Mouse (Mus musculus) G1E (cell line): ENCODE data around the gene Kmt2b. TPM values are rescaled to one million over a fixed set of nuclear protein-coding genes. Genes with fewer than 3 reads are reported as not detected.

Experiments
- ATAC-seq: 2 replicates; pipeline ENCODE4 v1.8.0; 2016; ENCODE audit warnings: mild to moderate bottlenecking; ENCODE audit not compliant: insufficient number of reproducible peaks, poor library complexity, low FRiP score, severe bottlenecking; ENCODE audit errors: extremely low read depth
- DNase-seq: peaks from one replicate; pipeline ENCODE4 v3.0.0; 2012; ENCODE audit warnings: low spot score
- H3K27me3 ChIP-seq: 2 replicates; pipeline ENCODE4 v1.6.1; 2012; ENCODE audit warnings: mild to moderate bottlenecking, low read length, inconsistent platforms; ENCODE audit not compliant: insufficient read depth
- H3K36me3 ChIP-seq: replicated peaks from 2 replicates; pipeline ENCODE3; 2012; ENCODE audit warnings: mild to moderate bottlenecking, inconsistent platforms
- H3K4me1 ChIP-seq: 2 replicates; pipeline ENCODE4 v1.6.1; 2012; ENCODE audit warnings: low read depth, low read length, inconsistent platforms, mixed read lengths; ENCODE audit not compliant: insufficient read depth
- H3K4me3 ChIP-seq: 2 replicates; pipeline ENCODE4 v1.5.1; 2012; ENCODE audit warnings: low read depth, mild to moderate bottlenecking, inconsistent platforms, low read length, moderate library complexity, mixed read lengths
- H3K9me3 ChIP-seq: replicated peaks from 2 replicates; pipeline ENCODE4 v1.6.1; 2012; ENCODE audit warnings: inconsistent platforms
- CTCF ChIP-seq: IDR thresholded peaks from 2 replicates; pipeline ENCODE4 v1.5.1; 2012; ENCODE audit warnings: low read depth, low read length, inconsistent platforms, mixed read lengths
- GATA1 ChIP-seq: IDR thresholded peaks from 2 replicates; pipeline ENCODE4 v1.6.1; 2012; ENCODE audit warnings: borderline replicate concordance, low read length, inconsistent platforms, mixed read lengths
- GATA2 ChIP-seq: IDR thresholded peaks from 2 replicates; pipeline ENCODE4 v1.6.1; 2012; ENCODE audit warnings: low read depth, low read length, inconsistent platforms, borderline replicate concordance
- POLR2AphosphoS5 ChIP-seq: IDR thresholded peaks from 2 replicates; pipeline ENCODE4 v1.6.1; 2012; ENCODE audit warnings: low read depth, low read length, inconsistent platforms; ENCODE audit not compliant: insufficient replicate concordance
- TAL1 ChIP-seq: conservative IDR thresholded peaks from 2 replicates; pipeline ENCODE4 v1.6.1; 2012; ENCODE audit warnings: low read depth, low read length, inconsistent platforms, mixed read lengths
- polyA plus RNA-seq: library from polyadenylated mRNA; stranded (reverse); fragments of >175 nt; gene quantifications from 2 replicates; pipeline ENCODE4 v1.2.3, GENCODE M21; 2012
- total RNA-seq, 2 experiments: library from RNA; stranded (forward) in 1 of 2; stranded (reverse) in 1 of 2; fragments of 200-1000 nt in 1 of 2; fragments of >200 nt in 1 of 2; fragmentation: Nextera tagmentation in 1 of 2; gene quantifications; 2 replicates each; pipeline ENCODE4 v1.2.3; 2014 to 2017

Gene Kmt2b
- total and polyA plus RNA-seq, 3 experiments, result 9.2 to 142 (median 97.4) TPM

GRCm38 (mm10) chr7:30522871-30523270 is 65.7 kb downstream of the Kmt2b start:
- TF ChIP-seq POLR2AphosphoS5, result no peak
- no peak for TF ChIP-seq GATA2
- TF ChIP-seq GATA1, result no peak
- TF ChIP-seq CTCF, result no peak
- no peak for TF ChIP-seq TAL1
- Histone ChIP-seq H3K27me3 (peaks cover 24% of the 10 kb centered on the region), H3K4me1 (peaks cover 3% of the 10 kb centered on the region; the same call in 1 of the 2 replicates), H3K9me3 (no peaks in the 10 kb centered on the region), H3K36me3 (peaks cover 54% of the 10 kb centered on the region), H3K4me3 (no peak overlapping the region)
- ATAC-seq (no peak), DNase-seq (no peak)

- H3K4me1 ChIP-seq, result peaks cover 2% of the 10 kb centered on the region; the same call in 1 of the 2 replicates
Measured at GRCm38 (mm10) chr7:30520856-30521255, 67.7 kb downstream of the Kmt2b start.

GRCm38 (mm10) chr7:30520396-30520795 is 68.1 kb downstream of the Kmt2b start:
- TF ChIP-seq CTCF, result no peak
- no peak for TF ChIP-seq POLR2AphosphoS5
- TF ChIP-seq GATA2, result no peak
- TF ChIP-seq GATA1, result no peak
- TF ChIP-seq TAL1, result no peak
- Histone ChIP-seq H3K4me1 (no peaks in the 10 kb centered on the region), H3K27me3 (peaks cover 30% of the 10 kb centered on the region), H3K36me3 (peaks cover 29% of the 10 kb centered on the region), H3K4me3 (no peak overlapping the region), H3K9me3 (no peaks in the 10 kb centered on the region)
- DNase-seq (no peak), ATAC-seq (no peak)

More at GRCm38 (mm10) chr7:30520856-30521255, 67.7 kb downstream of the Kmt2b start:
- H3K4me3 ChIP-seq, result no peak overlapping the region
- peaks cover 26% of the 10 kb centered on the region for H3K27me3 ChIP-seq
- DNase-seq, result no peak
- no peak for ATAC-seq
- H3K9me3 ChIP-seq, result no peaks in the 10 kb centered on the region
- TF ChIP-seq TAL1, result no peak
- TF ChIP-seq GATA1, result no peak
- TF ChIP-seq CTCF, result no peak
- no peak for TF ChIP-seq GATA2
- no peak for TF ChIP-seq POLR2AphosphoS5
- H3K36me3 ChIP-seq, result peaks cover 34% of the 10 kb centered on the region

Other genes starting within 250 kb of the Kmt2b start
Only the 20 nearest of the 31 such genes appear.
- not detected in 2 replicates for gene Kirrel2, start 131.0 kb downstream of the Kmt2b start, total RNA-seq (2014; fragmentation: Nextera tagmentation)
- 0.35 TPM in 1 of 2 replicates, not detected in the other for gene Kirrel2, start 131.0 kb downstream of the Kmt2b start, total RNA-seq (2017)
- gene Kirrel2, start 131.0 kb downstream of the Kmt2b start, polyA plus RNA-seq, result not detected in 2 replicates
- not detected in 2 replicates for gene Nphs1, start 130.4 kb downstream of the Kmt2b start, total RNA-seq (2014; fragmentation: Nextera tagmentation)
- 0.11 TPM in 1 of 2 replicates, not detected in the other for gene Nphs1, start 130.4 kb downstream of the Kmt2b start, total RNA-seq (2017)
- gene Nphs1, start 130.4 kb downstream of the Kmt2b start, polyA plus RNA-seq, result not detected in 2 replicates
- gene Prodh2, start 95.1 kb downstream of the Kmt2b start, total RNA-seq (2014; fragmentation: Nextera tagmentation), result not detected in 2 replicates
- gene Prodh2, start 95.1 kb downstream of the Kmt2b start, total RNA-seq (2017), result not detected in 2 replicates
- not detected in 2 replicates for gene Prodh2, start 95.1 kb downstream of the Kmt2b start, polyA plus RNA-seq
- gene Arhgap33, start 53.7 kb downstream of the Kmt2b start, total RNA-seq (2014; fragmentation: Nextera tagmentation), result 13.3 and 16.5 TPM in 2 replicates
- 5.0 and 5.3 TPM in 2 replicates for gene Arhgap33, start 53.7 kb downstream of the Kmt2b start, total RNA-seq (2017)
- gene Arhgap33, start 53.7 kb downstream of the Kmt2b start, polyA plus RNA-seq, result 40.3 and 51.4 TPM in 2 replicates
- gene Hspb6, start 36.5 kb downstream of the Kmt2b start, total RNA-seq (2014; fragmentation: Nextera tagmentation), result 27.1 and 32.8 TPM in 2 replicates
- 3.9 and 4.9 TPM in 2 replicates for gene Hspb6, start 36.5 kb downstream of the Kmt2b start, total RNA-seq (2017)
- gene Hspb6, start 36.5 kb downstream of the Kmt2b start, polyA plus RNA-seq, result 11.2 and 12.1 TPM in 2 replicates
- gene Proser3, start 36.4 kb downstream of the Kmt2b start, total RNA-seq (2014; fragmentation: Nextera tagmentation), result 18.6 and 20.2 TPM in 2 replicates
- gene Proser3, start 36.4 kb downstream of the Kmt2b start, total RNA-seq (2017), result 4.2 and 7.4 TPM in 2 replicates
- 19.7 and 20.5 TPM in 2 replicates for gene Proser3, start 36.4 kb downstream of the Kmt2b start, polyA plus RNA-seq
- 82.7 and 119 TPM in 2 replicates for gene Lin37, start 28.9 kb downstream of the Kmt2b start, total RNA-seq (2014; fragmentation: Nextera tagmentation)
- gene Lin37, start 28.9 kb downstream of the Kmt2b start, total RNA-seq (2017), result 20.4 and 24.9 TPM in 2 replicates
- 66.7 and 78.0 TPM in 2 replicates for gene Lin37, start 28.9 kb downstream of the Kmt2b start, polyA plus RNA-seq
- gene U2af1l4, start 25.4 kb downstream of the Kmt2b start, total RNA-seq (2014; fragmentation: Nextera tagmentation), result 16.1 and 42.5 TPM in 2 replicates
- gene U2af1l4, start 25.4 kb downstream of the Kmt2b start, total RNA-seq (2017), result 62.9 and 74.1 TPM in 2 replicates
- gene U2af1l4, start 25.4 kb downstream of the Kmt2b start, polyA plus RNA-seq, result 47.3 and 71.2 TPM in 2 replicates
- 3.9 and 4.4 TPM in 2 replicates for gene Gm49396, start 25.4 kb downstream of the Kmt2b start, total RNA-seq (2014; fragmentation: Nextera tagmentation)
- 4.7 and 5.8 TPM in 2 replicates for gene Gm49396, start 25.4 kb downstream of the Kmt2b start, total RNA-seq (2017)
- 2.5 and 2.6 TPM in 2 replicates for gene Gm49396, start 25.4 kb downstream of the Kmt2b start, polyA plus RNA-seq
- gene Psenen, start 25.1 kb downstream of the Kmt2b start, total RNA-seq (2014; fragmentation: Nextera tagmentation), result 246 and 298 TPM in 2 replicates
- 134 and 142 TPM in 2 replicates for gene Psenen, start 25.1 kb downstream of the Kmt2b start, total RNA-seq (2017)
- 26.1 and 31.8 TPM in 2 replicates for gene Psenen, start 25.1 kb downstream of the Kmt2b start, polyA plus RNA-seq
- gene Igflr1, start 23.3 kb downstream of the Kmt2b start, total RNA-seq (2014; fragmentation: Nextera tagmentation), result 1.8 TPM in 1 of 2 replicates, not detected in the other
- 0.70 TPM in 1 of 2 replicates, not detected in the other for gene Igflr1, start 23.3 kb downstream of the Kmt2b start, total RNA-seq (2017)
- 4.8 and 6.3 TPM in 2 replicates for gene Igflr1, start 23.3 kb downstream of the Kmt2b start, polyA plus RNA-seq
- gene Zbtb32, start 10.2 kb upstream of the Kmt2b start, total RNA-seq (2014; fragmentation: Nextera tagmentation), result not detected in 2 replicates
- gene Zbtb32, start 10.2 kb upstream of the Kmt2b start, total RNA-seq (2017), result 0.05 and 0.58 TPM in 2 replicates
- gene Zbtb32, start 10.2 kb upstream of the Kmt2b start, polyA plus RNA-seq, result 0.23 and 0.30 TPM in 2 replicates
- 1.6 and 15.0 TPM in 2 replicates for gene Upk1a, start 24.1 kb upstream of the Kmt2b start, total RNA-seq (2014; fragmentation: Nextera tagmentation)
- 0.29 and 0.82 TPM in 2 replicates for gene Upk1a, start 24.1 kb upstream of the Kmt2b start, total RNA-seq (2017)
- 0.98 and 1.4 TPM in 2 replicates for gene Upk1a, start 24.1 kb upstream of the Kmt2b start, polyA plus RNA-seq
- 200 and 256 TPM in 2 replicates for gene Cox6b1, start 37.4 kb upstream of the Kmt2b start, total RNA-seq (2014; fragmentation: Nextera tagmentation)
- gene Cox6b1, start 37.4 kb upstream of the Kmt2b start, total RNA-seq (2017), result 820 and 835 TPM in 2 replicates
- 51.7 and 147 TPM in 2 replicates for gene Cox6b1, start 37.4 kb upstream of the Kmt2b start, polyA plus RNA-seq
- not detected in 2 replicates for gene Etv2, start 47.1 kb upstream of the Kmt2b start, total RNA-seq (2014; fragmentation: Nextera tagmentation)
- not detected in 2 replicates for gene Etv2, start 47.1 kb upstream of the Kmt2b start, total RNA-seq (2017)
- gene Etv2, start 47.1 kb upstream of the Kmt2b start, polyA plus RNA-seq, result not detected in 2 replicates
- gene Rbm42, start 61.6 kb upstream of the Kmt2b start, total RNA-seq (2014; fragmentation: Nextera tagmentation), result 46.4 and 47.9 TPM in 2 replicates
- gene Rbm42, start 61.6 kb upstream of the Kmt2b start, total RNA-seq (2017), result 42.9 and 51.9 TPM in 2 replicates
- 235 and 293 TPM in 2 replicates for gene Rbm42, start 61.6 kb upstream of the Kmt2b start, polyA plus RNA-seq
- gene Haus5, start 76.3 kb upstream of the Kmt2b start, total RNA-seq (2014; fragmentation: Nextera tagmentation), result 46.7 and 58.4 TPM in 2 replicates
- gene Haus5, start 76.3 kb upstream of the Kmt2b start, total RNA-seq (2017), result 24.2 and 25.5 TPM in 2 replicates
- 32.2 and 40.4 TPM in 2 replicates for gene Haus5, start 76.3 kb upstream of the Kmt2b start, polyA plus RNA-seq
- not detected in 2 replicates for gene Pmis2, start 82.9 kb upstream of the Kmt2b start, total RNA-seq (2014; fragmentation: Nextera tagmentation)
- not detected in 2 replicates for gene Pmis2, start 82.9 kb upstream of the Kmt2b start, total RNA-seq (2017)
- not detected in 2 replicates for gene Pmis2, start 82.9 kb upstream of the Kmt2b start, polyA plus RNA-seq
- not detected in 2 replicates for gene 2200002J24Rik, start 110.2 kb upstream of the Kmt2b start, total RNA-seq (2014; fragmentation: Nextera tagmentation)
- gene 2200002J24Rik, start 110.2 kb upstream of the Kmt2b start, total RNA-seq (2017), result not detected in 2 replicates
- not detected in 2 replicates for gene 2200002J24Rik, start 110.2 kb upstream of the Kmt2b start, polyA plus RNA-seq
- not detected in 2 replicates for gene Atp4a, start 123.5 kb upstream of the Kmt2b start, total RNA-seq (2014; fragmentation: Nextera tagmentation)
- gene Atp4a, start 123.5 kb upstream of the Kmt2b start, total RNA-seq (2017), result 0.05 and 0.06 TPM in 2 replicates
- gene Atp4a, start 123.5 kb upstream of the Kmt2b start, polyA plus RNA-seq, result not detected in 2 replicates